Mouse (Mus musculus) heart, postnatal 10 days (tissue): ENCODE data around the gene Triobp. TPM values are rescaled to one million over a fixed set of nuclear protein-coding genes. Genes with fewer than 3 reads are reported as not detected.
A peak's percentile ranks its signal among the peaks of the same experiment; 100 is the strongest.

Experiments used
- DNase-seq, 2 experiments: peaks; one replicate each; pipeline ENCODE4 v3.0.0; 2021
- intact Hi-C: fragments of 180-260 bp; cut with DNase I; formaldehyde crosslinking; loops from one replicate; pipeline ENCODE4 v1.15.1; 2025
- total RNA-seq, 2 experiments: library from RNA; stranded (reverse); gene quantifications; 2 replicates each; pipeline ENCODE4 v1.2.3; 2021

Gene Triobp
- total RNA-seq, 2 experiments from 2014 or later = 49.2 to 58.0 TPM

DNA sequence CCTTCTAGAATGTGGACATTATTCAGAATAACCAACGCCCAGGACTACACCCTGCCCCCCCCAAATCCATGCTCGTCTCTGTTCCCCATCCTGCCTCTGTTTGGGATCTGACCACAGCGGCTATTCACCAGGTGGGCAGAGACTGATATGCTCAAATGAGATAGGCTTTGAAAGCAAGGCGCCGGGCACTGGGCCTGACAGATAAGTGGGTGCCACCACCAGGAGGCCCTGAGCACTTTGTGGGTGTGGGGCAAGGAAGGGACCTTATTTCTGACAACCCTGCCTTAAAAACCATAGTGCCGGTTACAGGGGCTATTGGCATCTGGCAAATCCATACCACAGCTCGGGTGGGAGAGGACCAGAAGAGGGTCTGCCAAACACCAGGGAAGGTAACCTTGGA lies 24.8 kb upstream of the Triobp start:
- intact Hi-C loops = no loop called here
- DNase-seq = no peak

DNA sequence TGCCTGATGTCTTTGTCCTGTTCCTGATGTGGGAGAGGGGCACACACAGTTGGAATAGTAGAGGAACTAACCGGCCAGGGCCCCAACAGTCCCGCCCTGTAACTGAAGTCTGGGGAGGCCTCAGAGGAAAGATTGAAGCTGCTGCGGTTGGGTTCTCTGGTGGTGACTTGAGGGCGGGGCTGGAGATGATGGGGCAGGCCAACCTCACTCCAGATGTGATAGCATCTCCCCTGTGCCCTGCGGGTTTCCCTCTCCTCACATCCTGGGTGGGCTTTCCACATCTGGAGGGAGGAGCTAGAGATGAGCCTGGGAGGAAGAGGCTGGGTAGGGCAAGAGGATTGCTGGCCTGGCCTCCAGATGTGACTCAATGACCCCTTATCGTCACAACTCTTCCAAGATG lies 23.9 kb upstream of the Triobp start:
- intact Hi-C loops = no loop called here
- DNase-seq = no peak

DNA sequence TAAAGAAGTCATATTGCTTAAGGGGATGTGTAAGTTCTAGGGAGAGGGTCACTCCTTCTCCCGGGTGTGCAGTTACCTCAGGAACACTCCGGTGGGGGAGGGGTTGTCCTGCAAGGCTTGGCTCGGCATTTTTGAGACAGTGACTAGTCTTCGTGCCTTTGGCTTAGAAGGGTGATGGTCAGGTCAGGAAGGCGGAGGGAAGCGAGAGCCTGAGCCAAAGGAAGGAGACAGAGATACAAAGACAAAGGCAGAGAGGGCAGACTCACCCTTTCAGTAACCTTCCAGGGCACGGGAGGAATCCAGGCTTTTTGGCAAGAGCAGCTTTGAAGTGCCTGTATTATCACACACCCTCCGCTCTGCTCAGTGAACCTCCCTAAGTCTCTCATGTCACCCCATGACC lies 22.4 kb upstream of the Triobp start:
- intact Hi-C loops = no loop called here
- DNase-seq = peak; percentile 43 to 55

DNA sequence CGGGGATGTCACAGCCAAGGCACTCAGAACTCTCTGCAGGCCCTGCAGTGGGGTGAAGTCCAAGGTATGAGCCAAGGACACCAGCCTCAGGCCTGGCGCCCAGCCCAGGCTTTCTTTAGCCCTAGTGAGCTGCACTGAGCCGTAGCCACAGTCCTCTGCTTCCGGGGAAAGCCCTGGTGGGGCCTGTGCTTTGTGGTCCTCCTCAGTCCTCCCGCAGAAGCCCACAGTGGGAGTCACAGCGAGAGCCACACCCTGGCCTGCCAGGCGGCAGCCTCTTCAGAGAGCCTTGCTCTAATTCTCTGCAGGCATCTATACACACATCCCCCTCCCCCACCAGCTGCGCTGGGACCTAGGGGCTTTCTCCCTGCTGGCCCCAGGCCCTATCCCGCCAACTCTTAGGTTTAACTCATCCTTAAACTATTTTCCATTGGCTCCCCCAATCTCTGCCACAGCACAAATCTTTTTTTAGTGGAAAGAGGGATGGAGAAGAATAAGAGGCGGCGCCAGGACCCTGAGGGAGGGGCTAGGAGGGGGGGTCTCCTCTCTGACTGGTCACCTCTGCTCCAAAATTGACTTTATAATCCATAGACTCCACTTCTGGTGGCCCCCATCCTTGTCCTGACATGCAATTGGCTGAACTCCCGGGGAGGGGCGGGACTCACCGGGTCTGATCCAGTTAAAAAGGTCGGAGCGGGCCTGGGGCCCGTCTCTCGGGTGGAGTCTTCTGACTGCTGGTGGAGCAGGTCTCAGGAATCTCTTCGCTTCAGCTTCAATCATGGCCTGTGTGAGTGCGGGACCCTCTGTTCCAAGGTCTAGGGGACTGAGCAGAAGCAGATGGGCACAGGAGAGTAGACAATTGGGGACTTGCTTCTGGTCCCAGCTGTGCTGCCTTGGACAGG lies 21.3 kb upstream of the Triobp start, which contains the start of gene Lgals1:
Lgals1 (plus strand) TSS at position 705 of the 899 bp plus-strand sequence.
- intact Hi-C loops = no loop called here

DNA sequence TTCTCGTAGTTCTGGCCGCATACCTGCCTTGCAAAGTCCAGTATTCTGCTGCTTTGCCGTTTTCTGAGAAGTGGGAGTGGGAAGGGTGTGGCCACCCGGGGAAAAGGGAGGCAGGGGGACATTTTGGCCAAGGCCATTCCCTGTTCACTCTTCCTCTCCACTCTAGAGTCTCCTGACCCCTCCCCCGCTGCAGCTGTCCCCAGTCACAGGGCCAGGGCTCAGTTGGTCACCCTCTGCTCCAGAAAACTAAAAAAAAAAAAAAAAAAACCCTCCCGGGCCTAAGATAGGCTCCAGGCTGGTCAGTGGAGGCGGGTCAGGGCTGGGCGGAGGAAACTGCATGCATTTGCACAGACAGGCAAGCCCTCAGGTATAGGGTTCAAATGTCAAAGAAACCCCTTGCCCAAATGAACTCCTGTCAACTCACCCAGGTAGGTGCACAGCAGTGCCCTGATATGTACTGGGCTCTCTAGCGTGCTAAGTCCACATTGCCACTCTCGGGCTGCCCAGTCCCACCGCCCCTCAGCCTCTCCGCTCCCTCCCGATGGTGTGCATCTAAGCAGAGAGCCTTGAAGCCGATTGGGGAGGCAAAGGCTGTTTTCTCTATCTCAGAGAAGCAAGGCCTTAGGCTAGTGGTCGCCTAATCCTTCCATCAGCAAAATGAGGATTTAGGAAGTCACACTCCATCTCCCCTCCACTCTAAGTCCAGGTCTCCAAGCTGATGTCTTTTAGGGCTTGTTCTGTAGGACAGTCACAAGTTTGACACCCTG lies 20.3 kb upstream of the Triobp start:
- intact Hi-C loops = no loop called here
- peak; percentile 50 to 63 for DNase-seq

More for the DNA sequence above, 21.3 kb upstream of the Triobp start, which contains the start of gene Lgals1:
- DNase-seq = peak; percentile 95 to 96

DNA sequence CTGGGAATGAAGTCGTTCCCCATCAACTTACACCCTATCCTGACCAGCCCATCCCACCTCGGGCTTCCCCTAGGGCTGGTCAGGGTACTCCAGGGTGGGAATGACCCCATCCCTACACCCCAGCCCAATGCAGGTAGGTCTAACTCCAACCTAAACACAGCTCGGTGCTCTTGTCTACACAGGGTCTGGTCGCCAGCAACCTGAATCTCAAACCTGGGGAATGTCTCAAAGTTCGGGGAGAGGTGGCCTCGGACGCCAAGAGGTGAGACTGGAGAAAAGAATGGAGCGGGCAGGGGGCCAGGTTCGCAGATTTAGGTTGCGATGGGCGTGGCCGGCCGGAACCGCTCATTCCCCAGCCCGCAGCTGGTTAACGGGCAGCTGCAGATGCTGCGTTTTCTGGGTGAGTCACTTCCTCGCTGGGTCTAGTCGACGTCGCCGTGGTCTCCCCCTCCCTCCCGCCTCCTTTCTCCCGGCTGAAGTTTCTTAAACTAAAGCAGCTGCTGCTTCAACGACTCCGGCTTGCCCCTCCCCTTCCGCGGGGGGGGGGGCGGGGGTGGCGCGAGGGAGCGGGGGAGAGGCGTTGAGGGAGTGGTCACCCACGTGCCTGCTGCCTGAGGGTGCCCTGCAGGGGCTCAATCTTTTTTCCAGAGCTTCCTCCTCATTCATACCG lies 19.6 kb upstream of the Triobp start:
- peak; percentile 83 to 86 for DNase-seq
- intact Hi-C loops = no loop called here

DNA sequence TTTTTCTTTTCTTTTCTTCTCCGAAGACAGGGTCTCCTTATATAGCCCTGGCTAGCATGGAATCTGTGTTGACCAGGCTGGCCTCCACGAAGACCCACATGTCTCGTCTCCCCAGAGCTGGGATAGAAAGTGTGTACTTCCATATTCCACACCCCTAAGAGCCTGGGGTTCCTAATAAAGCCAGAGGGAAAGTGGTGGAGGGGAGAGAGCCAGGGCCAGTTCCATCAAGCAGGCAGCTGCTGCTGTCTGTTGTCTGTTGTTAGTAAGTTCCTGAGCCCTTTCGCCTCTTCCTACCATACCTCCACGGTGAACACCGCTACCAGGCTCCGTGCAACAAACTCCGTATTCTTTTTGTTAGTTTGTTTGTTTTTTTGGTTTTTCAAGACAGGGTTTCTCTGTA lies 19.0 kb upstream of the Triobp start:
- DNase-seq = no peak
- intact Hi-C loops = no loop called here

DNA sequence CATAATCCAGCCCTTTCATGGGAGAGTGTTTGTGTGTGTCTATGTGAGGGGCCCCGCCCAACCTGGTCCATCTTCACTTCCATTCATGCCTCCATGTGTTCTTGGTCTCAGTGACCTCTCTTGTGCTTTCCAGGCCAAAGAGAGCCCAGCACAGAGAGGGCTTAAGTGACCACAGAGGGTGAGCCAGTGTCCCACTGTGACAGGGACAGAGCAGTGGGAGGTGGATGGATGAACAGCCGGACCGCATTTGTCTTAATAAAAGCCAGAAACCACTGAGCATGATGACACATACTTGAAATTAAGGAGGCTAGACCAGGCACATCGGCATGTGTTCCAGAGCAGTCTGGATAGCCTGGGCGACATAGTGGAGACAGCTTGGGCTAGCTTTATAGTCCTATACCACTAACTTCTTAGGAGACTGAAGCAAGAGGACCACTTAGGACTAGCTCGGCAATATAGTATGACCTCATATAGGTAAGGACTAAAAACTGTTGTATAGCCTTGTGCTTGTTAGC lies 17.3 kb upstream of the Triobp start:
- DNase-seq = no peak
- intact Hi-C loops = no loop called here

DNA sequence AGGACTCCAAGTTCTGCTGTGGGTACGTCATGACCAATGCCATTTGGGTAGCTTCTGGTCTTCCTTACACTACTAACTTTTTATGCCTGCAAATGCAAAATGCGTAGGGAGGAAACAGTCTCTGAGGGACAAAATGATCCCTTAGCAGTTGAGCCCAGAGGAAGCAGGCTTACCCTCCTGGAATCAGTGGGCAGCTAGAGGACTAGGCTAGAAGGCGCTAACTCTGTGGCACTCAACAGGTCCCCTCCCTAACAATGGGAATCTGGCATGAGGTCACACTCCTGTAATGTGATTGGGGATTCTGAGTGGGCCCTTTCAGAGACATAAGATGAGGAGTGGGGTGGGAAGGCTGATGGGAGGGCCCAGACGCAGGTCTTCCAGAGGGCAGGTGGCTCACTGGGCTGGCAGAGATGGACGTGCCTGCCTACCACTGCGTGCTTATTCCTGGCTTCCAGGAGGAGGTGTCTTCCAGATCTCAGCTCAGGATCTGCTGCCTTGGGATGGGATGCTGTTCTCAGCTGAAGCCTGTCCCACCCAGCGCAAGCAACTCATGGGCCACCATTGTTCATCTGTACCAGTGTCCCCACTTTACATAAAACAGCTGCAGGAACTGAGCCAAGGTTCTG lies 16.6 kb upstream of the Triobp start:
- DNase-seq = no peak
- intact Hi-C loops = loop anchor here (1.0 kb wide), 1 partner anchor 16 kb away; no protein-coding TSS in a partner anchor

DNA sequence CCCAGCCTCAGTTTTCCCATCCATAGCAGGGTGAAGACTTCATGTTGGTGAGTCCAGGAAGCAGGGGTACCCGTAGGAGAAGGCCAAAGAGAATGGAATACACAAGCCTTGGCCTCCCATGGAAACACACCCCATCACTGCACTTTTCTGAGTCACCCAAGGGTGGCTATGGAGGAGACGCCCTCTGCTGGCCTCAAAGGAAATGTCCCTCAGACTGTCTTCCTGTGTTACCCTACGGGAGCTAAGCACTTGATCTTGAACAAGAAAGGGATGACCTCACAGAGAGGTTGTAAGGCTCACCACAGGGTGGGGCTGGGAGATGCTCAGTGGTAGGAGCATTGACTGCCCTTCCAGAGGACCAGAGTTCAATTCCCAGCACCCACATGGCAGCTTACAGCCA lies 15.9 kb upstream of the Triobp start:
- DNase-seq = peak; percentile 72 to 73
- intact Hi-C loops = loop anchor here (1.0 kb wide), 1 partner anchor 16 kb away; no protein-coding TSS in a partner anchor

DNA sequence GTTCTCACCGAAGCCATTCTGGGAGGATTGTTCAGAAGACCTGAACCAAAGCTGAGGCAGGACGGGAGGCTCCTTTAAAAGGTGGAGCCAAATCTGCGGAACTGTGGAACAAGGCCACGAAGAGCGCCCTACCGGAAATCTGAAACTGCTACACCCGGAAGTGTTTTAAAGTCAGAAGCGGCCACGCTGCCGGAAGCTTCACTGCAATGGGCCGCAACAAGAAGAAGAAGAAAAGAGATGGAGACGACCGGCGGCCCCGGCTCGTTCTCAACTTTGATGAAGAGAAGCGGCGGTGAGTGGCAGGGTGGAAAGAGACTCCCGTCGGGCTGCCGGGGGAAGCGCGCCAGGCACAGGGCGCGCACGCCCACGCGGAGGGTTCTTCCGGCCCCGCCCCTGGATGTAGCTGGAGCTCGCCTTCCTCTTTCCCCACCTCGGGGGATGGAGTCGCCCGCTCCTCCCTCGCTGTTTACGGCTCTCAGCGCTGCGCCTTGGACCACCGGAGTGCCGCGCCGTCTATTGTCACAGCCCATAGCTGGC lies 12.7 kb upstream of the Triobp start, which contains the start of gene Nol12:
Nol12 (plus strand) TSS at position 150 of the 537 bp plus-strand sequence.
- intact Hi-C loops = no loop called here

DNA sequence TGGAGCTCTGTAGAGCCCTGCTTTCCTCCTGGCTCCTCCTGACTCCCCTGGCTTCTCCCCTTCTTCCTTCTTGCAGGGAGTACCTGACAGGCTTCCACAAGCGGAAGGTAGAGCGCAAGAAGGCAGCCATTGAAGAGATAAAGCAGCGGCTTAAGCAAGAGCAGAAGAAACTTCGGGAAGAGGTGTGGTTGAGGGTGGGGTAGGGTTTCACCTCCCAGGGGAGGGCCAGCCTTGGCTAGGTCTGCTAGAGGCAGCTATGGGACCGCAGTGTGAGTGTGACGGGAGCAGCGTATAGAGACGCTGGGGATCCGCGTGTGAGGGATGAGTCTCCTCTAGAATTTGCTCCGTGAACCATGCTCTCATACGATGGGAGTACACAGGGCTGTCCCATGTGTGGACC lies 11.1 kb upstream of the Triobp start:
- no peak for DNase-seq
- intact Hi-C loops = no loop called here

More for the DNA sequence above, 12.7 kb upstream of the Triobp start, which contains the start of gene Nol12:
- peak; percentile 91 to 93 for DNase-seq

DNA sequence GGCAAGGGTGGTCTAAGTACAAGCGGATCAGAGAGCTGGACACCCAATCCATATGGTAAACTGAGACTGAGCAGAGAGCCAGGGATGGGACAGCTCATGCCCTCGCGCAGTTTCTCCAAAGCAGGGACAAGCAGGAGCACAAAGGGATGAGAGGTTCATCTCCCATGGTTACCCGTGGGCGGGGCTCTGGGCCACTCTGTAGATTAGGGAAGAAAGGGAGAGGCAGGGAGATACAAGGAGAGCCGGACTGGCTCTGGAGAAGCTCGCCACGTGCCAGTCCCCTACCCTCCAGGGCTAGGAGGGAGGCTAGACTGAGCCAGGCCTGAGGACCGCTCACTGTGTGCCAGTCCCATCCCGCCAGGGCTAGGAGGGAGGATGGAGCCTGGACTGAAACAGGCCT lies 10.2 kb upstream of the Triobp start:
- intact Hi-C loops = no loop called here
- DNase-seq = no peak

DNA sequence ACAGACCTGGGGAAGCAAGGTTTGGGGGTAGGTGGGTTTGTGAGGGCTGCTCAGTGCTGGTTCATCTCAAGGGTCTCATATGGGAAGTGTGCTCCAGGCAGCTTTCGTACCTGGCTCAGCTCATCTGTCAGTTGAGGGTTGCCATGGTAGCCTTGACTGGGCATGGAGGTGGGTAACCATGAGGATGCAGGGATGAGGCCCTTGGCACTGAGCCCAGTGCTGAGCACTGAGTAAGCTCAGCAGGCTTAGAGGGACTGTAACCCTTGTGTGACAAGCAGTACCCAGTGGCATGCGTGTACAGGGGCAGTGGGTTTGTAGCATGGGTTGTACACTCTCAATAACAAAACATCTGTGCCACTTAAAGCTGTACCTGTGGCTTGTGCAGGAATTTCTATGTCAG lies 9.6 kb upstream of the Triobp start:
- no peak for DNase-seq
- intact Hi-C loops = no loop called here

DNA sequence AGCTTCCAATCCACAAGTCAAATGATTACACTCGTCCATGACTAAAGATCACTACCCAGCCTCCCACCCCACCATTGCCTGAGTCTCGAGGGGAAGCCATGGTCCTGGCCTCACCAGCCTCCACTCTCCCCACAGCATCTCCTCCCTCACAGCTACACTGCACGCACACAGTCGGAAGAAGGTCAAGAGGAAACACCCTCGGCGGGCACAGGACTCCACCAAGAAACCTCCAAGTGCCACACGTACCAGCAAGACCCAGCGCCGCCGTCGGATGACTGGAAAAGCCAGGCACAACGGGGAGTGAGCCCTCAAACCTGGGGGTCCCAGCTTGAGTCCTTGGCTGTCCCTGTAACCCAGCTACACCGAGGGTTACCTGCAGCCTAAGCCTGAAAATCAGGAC lies 7.2 kb upstream of the Triobp start:
- intact Hi-C loops = no loop called here
- DNase-seq = no peak

DNA sequence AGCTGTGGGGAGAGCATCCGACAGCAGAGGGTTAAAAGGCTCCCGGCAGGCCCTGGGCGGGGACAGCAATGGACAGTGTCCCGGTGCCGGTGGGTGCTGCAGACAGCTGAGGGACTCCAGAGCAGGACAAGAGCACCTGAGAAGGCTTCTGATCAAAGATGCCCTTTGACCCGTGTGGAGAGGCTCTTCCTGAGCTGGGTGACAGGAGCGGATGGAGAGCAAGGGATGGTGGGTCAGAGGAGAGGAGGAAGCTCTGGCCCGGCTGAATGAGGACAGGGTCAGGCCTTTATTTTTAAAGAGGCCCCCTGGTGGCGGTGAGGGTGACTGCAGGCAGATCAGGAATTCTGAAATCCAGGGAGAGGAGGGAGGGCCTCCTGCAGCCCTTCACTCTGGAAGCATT lies 4.9 kb upstream of the Triobp start:
- intact Hi-C loops = loop anchor here (1.0 kb wide), 1 partner anchor 27 kb away; no protein-coding TSS in a partner anchor

DNA sequence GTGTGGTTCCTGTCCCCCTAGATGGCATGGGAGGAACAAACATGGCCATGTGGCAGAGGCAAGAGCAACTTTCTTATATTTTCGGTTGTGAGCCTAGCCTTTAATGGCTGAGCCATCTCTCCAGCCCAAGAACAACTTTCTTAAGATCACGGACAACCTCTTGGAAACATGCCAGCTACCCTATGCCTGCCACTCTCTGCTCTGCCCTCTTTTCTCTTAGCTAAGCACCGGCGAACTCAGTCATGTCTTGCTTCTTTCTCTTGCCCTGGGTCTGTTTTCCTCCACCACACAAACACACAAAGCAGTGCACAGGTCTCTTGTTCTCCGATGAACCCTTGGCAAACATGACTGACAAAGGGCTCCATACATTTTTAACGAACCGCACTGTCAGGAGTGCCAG lies 1.3 kb upstream of the Triobp start:
- intact Hi-C loops = no loop called here
- no peak for DNase-seq

More for the DNA sequence above, 4.9 kb upstream of the Triobp start:
- peak; percentile 91 to 94 for DNase-seq

DNA sequence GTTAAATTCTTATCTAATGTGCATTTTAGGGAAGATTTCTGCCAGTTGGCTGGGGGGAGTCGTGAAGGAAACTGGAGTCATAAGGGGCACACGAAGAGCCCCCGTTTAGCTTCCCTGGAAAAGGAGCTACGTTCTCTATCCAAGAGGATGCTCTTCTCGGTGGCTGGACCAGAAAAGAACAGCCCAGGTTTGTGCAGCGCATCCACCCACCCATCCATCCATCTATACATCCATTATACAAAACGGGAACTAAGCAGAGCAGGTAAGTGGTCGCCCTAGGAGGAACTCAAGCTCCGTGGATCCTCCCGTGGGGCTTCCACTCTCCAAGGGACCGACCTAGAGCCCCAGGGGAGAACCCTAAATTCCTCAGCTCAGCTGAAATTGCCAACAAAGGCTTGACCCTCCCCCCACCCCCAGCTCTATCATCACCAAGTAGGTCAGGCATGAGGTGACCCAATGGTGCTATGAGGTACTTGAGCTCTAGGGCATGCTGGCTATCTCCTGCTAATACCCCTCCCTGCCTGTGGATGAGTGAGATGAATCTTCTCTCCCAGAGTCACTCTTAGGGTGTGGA lies 715 bp downstream of the Triobp start:
- no peak for DNase-seq
- intact Hi-C loops = no loop called here

DNA sequence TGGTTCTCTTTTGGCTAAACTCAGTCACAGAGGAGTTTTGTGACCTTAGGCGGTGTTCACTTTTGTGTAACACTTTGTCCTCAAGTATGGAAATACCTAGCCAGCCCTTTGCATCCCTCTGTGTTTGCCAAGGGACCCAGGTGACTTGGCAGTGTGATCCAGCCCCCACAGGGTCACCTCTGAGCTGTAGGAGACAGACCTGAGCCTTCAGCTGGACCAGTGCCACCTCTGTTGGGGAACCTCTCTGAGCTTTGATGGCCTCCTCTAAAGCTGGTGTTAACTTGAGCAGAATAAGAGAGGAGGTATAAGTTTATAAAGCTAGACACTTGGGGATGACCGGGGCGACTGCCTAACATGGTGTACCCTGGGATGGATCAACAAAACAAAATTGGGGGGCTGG lies 1.4 kb downstream of the Triobp start:
- intact Hi-C loops = no loop called here
- no peak for DNase-seq

DNA sequence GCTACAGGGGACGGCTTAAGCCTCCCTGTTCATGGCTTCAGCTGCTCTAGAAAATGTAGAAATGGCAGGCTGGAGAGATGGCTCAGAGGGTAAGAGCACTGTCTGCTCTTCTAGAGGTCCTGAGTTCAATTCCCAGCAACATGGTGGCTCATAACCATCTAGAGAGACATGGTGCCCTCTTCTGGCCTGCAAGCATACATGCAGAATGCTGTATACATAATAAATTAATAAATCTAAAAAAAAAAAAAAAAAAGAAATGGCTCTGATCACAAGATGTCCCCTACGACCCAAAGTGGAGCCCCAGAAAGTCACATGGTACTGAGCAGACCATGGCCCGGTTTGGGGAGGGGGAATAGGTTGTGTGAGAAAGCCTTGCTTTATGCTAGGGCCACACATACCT lies 8.1 kb downstream of the Triobp start:
- intact Hi-C loops = no loop called here
- DNase-seq = no peak
